Mouse (Mus musculus) cerebellum, adult 9-10 months (tissue): ENCODE results near the gene Ift46.
"Not testable (repeated sequence)": the region's sequence is repeated elsewhere in the genome, so short reads cannot be mapped to it uniquely, and the experiment has no call there.

Experiments
- DNase-seq: peaks from one replicate; pipeline ENCODE4 v3.0.0; 2022

Gene Ift46

GRCm38 (mm10) chr9:44736301-44736700 is 31.4 kb upstream of the Ift46 start:
- no peak for DNase-seq

- DNase-seq: no peak
These were observed 30.3 kb upstream of the Ift46 start for GRCm38 (mm10) chr9:44737240-44737949.

GRCm38 (mm10) chr9:44740663-44741192 is 27.0 kb upstream of the Ift46 start:
- DNase-seq: no peak

- DNase-seq: no peak
These were observed 22.3 kb upstream of the Ift46 start for GRCm38 (mm10) chr9:44745371-44745770.

- no peak for DNase-seq
These were observed 21.0 kb upstream of the Ift46 start for GRCm38 (mm10) chr9:44746666-44747065.

GRCm38 (mm10) chr9:44747341-44747740 is 20.4 kb upstream of the Ift46 start:
- DNase-seq: no peak

- no peak for DNase-seq
These were observed 19.2 kb upstream of the Ift46 start for GRCm38 (mm10) chr9:44748473-44748872.

- no peak for DNase-seq
These were observed 6.8 kb upstream of the Ift46 start for GRCm38 (mm10) chr9:44760873-44761272.

GRCm38 (mm10) chr9:44768029-44768394 is 304 bp downstream of the Ift46 start:
- not testable (repeated sequence) for DNase-seq

- DNase-seq: no peak
These were observed 3.7 kb downstream of the Ift46 start for GRCm38 (mm10) chr9:44771376-44771775.

- DNase-seq: no peak
These were observed 4.7 kb downstream of the Ift46 start for GRCm38 (mm10) chr9:44772392-44772749.

GRCm38 (mm10) chr9:44772750-44773651 is 5.3 kb downstream of the Ift46 start:
- DNase-seq: peak; percentile 95

- no peak for DNase-seq
These were observed 25.1 kb downstream of the Ift46 start for GRCm38 (mm10) chr9:44792842-44793241.

- DNase-seq: peak; percentile 52
These were observed 30.6 kb downstream of the Ift46 start for GRCm38 (mm10) chr9:44798298-44798697.

GRCm38 (mm10) chr9:44799102-44799957 is 31.6 kb downstream of the Ift46 start, which contains the start of gene Tmem25:
TSS of gene Tmem25 (minus strand) at chr9:44799307.
- DNase-seq: peak; percentile 93

- DNase-seq: no peak
These were observed 32.2 kb downstream of the Ift46 start for GRCm38 (mm10) chr9:44799958-44800324.

GRCm38 (mm10) chr9:44801669-44802068 is 34.0 kb downstream of the Ift46 start:
- no peak for DNase-seq

GRCm38 (mm10) chr9:44802808-44803450 is 35.2 kb downstream of the Ift46 start, which contains the start of gene Ttc36:
TSS of gene Ttc36 (minus strand) at chr9:44803072.
- no peak for DNase-seq

GRCm38 (mm10) chr9:44804678-44805077 is 37.0 kb downstream of the Ift46 start:
- no peak for DNase-seq

- no peak for DNase-seq
These were observed 37.8 kb downstream of the Ift46 start for GRCm38 (mm10) chr9:44805536-44805935.

GRCm38 (mm10) chr9:44807141-44807540 is 39.4 kb downstream of the Ift46 start:
- DNase-seq: no peak

- no peak for DNase-seq
These were observed 40.1 kb downstream of the Ift46 start for GRCm38 (mm10) chr9:44807778-44808177.
